Mouse (Mus musculus) kidney, postnatal 0 days (tissue): Measurements from ENCODE around the gene Sox5. TPM values are rescaled to one million over a fixed set of nuclear protein-coding genes. Genes with fewer than 3 reads are reported as not detected.

Experiments used
- ATAC-seq: fragments of 200-750 bp; cut with Nextera tagmentation; replicated peaks from 2 replicates; pipeline ENCODE4 v1.8.0; 2017; ENCODE audit warnings: low read depth, moderate number of reproducible peaks, moderate TSS enrichment, moderate library complexity; ENCODE audit not compliant: low FRiP score
- DNase-seq: peaks from one replicate; pipeline ENCODE4 v3.0.0-alpha.2; 2016; ENCODE audit warnings: low spot score
- H3K27ac ChIP-seq: fragments of 300-500 bp; sonication (generic); 2 replicates; pipeline ENCODE4 v1.5.1; 2014; ENCODE audit warnings: mild to moderate bottlenecking
- H3K27me3 ChIP-seq: fragments of 300-500 bp; sonication (generic); 2 replicates; pipeline ENCODE4 v1.6.1; 2014; ENCODE audit warnings: low read length, mixed read lengths; ENCODE audit not compliant: insufficient read depth
- H3K36me3 ChIP-seq: fragments of 300-500 bp; sonication (generic); 2 replicates; pipeline ENCODE4 v1.6.1; 2014; ENCODE audit warnings: low read length, mixed read lengths; ENCODE audit not compliant: insufficient read depth
- H3K4me1 ChIP-seq: fragments of 300-500 bp; sonication (generic); replicated peaks from 2 replicates; pipeline ENCODE4 v1.6.1; 2014; ENCODE audit warnings: antibody characterized with exemption, low read length, mixed read lengths; ENCODE audit not compliant: insufficient read depth
- H3K4me2 ChIP-seq: fragments of 300-500 bp; sonication (generic); 2 replicates; pipeline ENCODE4 v1.6.1; 2014; ENCODE audit warnings: mild to moderate bottlenecking, low read length, moderate library complexity, mixed read lengths
- H3K4me3 ChIP-seq: fragments of 300-500 bp; sonication (generic); replicated peaks from 2 replicates; pipeline ENCODE4 v1.5.1; 2014; ENCODE audit warnings: low read depth, low read length
- H3K9ac ChIP-seq: fragments of 300-500 bp; sonication (generic); 2 replicates; pipeline ENCODE4 v1.6.1; 2014; ENCODE audit warnings: low read depth, low read length
- H3K9me3 ChIP-seq: fragments of 300-500 bp; sonication (generic); replicated peaks from 2 replicates; pipeline ENCODE4 v1.6.1; 2016; ENCODE audit warnings: low read length, inconsistent platforms, mixed read lengths
- CTCF ChIP-seq: IDR thresholded peaks from 2 replicates; pipeline ENCODE4 v1.5.1; 2016; ENCODE audit warnings: antibody characterized with exemption, low read depth, mild to moderate bottlenecking, moderate library complexity
- WGBS: fragments of 180-500 bp; shearing (Covaris S2); extraction: QIAGEN DNeasy Blood & Tissue Kit; methylation state at CpG from one replicate; pipeline ENCODE4 v1.1.7; 2014; 5-methylcytosine and 5-hydroxymethylcytosine counted together
- polyA plus RNA-seq: library from polyadenylated mRNA; unstranded; fragments of >200 nt; fragmentation: Nextera tagmentation; extraction: Ambion mirVana; gene quantifications from 2 replicates; pipeline ENCODE4 v1.2.1, GENCODE M21; 2015

The Sox5 gene
- polyA plus RNA-seq, 1 experiment from 2014 or later: 6.1 TPM

DNA sequence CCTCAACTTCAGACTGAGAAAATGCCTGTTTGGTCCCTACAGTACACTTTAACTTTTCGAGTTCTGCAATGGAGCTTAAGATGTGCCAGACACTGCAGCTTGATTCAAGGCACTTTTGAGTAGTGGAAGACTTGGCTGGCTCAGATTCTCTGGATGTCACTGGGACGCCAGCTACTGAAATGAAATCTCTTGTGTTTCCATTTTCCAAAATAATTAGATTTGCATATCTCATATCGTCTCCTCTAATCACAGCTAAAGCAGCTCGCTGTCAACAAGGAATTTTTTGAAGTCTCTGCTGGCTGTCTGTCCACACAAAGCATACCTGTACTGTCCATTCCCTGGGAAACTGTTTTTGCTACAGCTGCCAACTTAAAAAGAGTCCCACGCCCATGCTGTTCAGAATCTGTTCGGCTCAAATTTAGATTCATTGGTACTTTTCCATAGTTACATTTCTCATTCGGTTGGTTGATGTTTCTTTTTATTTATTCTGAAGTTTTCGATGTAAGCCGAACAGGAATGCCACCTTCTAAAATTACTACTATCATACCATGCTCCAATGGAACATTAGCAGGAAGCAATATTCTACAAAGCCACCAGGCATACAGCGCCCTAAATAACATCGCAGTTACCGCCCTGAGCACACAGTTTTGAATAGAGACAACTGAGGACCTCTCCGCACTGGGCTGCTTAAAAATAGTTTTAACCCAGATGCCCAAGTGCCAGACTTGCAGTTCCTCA lies 28.4 kb downstream of the Sox5 start:
- 76% methylated on average over 13 of the region's 13 CpGs for WGBS
- H3K36me3 ChIP-seq: no peaks in the 10 kb centered on the region
- H3K4me3 ChIP-seq: no peak overlapping the region
- no peaks in the 10 kb centered on the region for H3K4me1 ChIP-seq
- TF ChIP-seq CTCF: no peak
- DNase-seq: no peak
- no peak for ATAC-seq
- H3K4me2 ChIP-seq: no peak overlapping the region
- H3K27ac ChIP-seq: no peak overlapping the region
- no peak overlapping the region for H3K9ac ChIP-seq
- H3K9me3 ChIP-seq: no peaks in the 10 kb centered on the region
- no peaks in the 10 kb centered on the region for H3K27me3 ChIP-seq

DNA sequence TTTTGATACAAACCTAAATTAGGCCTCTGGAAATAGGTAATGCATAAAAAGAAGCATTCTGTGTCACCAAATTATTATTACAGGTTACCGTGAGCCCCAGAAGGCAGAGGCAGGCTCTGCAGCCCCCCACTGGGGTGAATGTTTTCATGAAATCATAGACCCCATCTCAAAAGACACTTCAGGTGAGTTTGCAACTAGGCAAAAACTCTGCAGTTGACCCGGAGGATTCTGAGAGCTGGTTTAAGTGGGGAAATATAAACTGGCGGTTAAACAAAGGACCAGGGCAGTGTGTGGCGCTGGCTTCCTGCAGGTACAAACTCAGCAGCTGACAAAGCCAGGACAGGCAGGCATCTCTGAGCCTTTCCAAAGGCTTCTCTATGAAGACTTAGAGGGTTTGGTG lies 30.2 kb downstream of the Sox5 start:
- WGBS: 93% methylated on average over 4 of the region's 4 CpGs
- Histone ChIP-seq H3K27ac (no peak overlapping the region), H3K27me3 (no peaks in the 10 kb centered on the region), H3K4me2 (no peak overlapping the region), H3K4me3 (no peak overlapping the region), H3K36me3 (no peaks in the 10 kb centered on the region), H3K4me1 (no peaks in the 10 kb centered on the region), H3K9me3 (no peaks in the 10 kb centered on the region), H3K9ac (no peak overlapping the region)
- DNase-seq: no peak
- ATAC-seq: no peak
- TF ChIP-seq CTCF: no peak

DNA sequence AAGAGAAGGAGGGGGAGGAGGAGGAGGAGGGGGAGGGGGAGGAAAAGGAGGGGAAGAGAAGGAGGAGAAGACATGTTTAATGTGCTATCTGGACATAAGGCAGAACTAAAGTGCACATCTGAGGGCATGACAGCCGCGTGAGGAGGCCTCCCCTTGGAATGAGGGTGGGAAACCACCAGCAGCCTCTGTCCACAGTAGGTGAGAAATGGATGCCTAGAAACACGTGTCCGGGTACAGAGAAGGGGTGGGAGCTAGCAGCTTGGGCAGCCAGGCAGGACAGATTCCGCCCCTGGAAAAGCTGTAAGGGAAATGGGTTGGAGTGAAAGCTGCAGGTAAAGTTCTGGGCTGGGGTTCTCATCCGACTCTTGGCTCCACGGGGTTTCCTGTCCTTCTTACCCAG lies 31.6 kb downstream of the Sox5 start:
- no peaks in the 10 kb centered on the region for H3K36me3 ChIP-seq
- ATAC-seq: no peak

DNA sequence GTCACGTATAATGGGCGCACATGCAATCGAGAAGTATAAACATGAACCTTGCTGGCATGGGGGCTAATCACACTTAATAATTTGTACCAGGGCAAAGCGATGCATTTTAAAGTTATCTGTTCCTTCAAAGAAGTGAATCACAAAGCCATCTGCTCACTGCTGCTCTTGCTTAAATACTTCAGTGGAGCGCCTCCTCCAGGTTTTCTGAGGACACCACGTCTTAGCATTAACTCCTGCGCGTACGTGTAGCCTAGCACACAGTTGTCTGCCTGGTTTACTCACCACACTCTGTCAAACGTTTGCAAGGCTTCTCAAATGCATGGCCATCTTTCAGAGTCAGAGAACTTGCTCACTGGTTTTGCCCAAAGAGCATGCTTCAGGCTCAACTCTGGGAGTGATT lies 35.3 kb downstream of the Sox5 start:
- no peak overlapping the region for H3K27ac ChIP-seq
- no peaks in the 10 kb centered on the region for H3K4me1 ChIP-seq
- H3K36me3 ChIP-seq: no peaks in the 10 kb centered on the region
- no peak overlapping the region for H3K9ac ChIP-seq
- DNase-seq (no peak), ATAC-seq (no peak)
- no peaks in the 10 kb centered on the region for H3K9me3 ChIP-seq
- no peak overlapping the region for H3K4me2 ChIP-seq
- 92% methylated on average over 10 of the region's 10 CpGs for WGBS
- TF ChIP-seq CTCF: no peak
- no peak overlapping the region for H3K4me3 ChIP-seq
- H3K27me3 ChIP-seq: no peaks in the 10 kb centered on the region

More for the DNA sequence above, 31.6 kb downstream of the Sox5 start:
- no peak for TF ChIP-seq CTCF
- no peaks in the 10 kb centered on the region for H3K27me3 ChIP-seq
- H3K4me2 ChIP-seq: no peak overlapping the region
- H3K9ac ChIP-seq: no peak overlapping the region
- H3K9me3 ChIP-seq: no peaks in the 10 kb centered on the region
- no peak for DNase-seq
- H3K27ac ChIP-seq: no peak overlapping the region
- 35% methylated on average over 7 of the region's 7 CpGs for WGBS
- no peaks in the 10 kb centered on the region for H3K4me1 ChIP-seq
- H3K4me3 ChIP-seq: no peak overlapping the region

DNA sequence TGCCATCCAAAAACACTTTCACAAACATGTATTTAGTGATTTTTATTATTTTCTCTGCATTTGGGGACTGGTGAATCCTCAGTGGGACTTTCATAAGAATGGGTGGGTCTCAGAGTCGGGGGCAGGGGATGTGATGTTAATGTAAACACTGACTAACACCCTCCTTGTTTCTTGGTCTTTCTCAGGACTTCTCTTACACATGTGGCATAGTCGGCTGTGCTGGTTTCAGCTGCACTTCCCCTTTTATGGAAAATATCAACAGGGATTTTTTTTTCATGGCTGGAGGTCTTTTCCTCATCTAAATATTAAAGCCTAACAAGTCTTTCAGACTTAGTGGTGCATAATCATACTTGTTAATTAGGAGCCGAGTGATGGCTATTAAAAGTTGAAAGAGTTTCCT lies 39.2 kb downstream of the Sox5 start:
- TF ChIP-seq CTCF: no peak
- H3K9me3 ChIP-seq: no peaks in the 10 kb centered on the region
- H3K4me3 ChIP-seq: no peak overlapping the region
- ATAC-seq (no peak), DNase-seq (no peak)
- no peaks in the 10 kb centered on the region for H3K36me3 ChIP-seq
- H3K27me3 ChIP-seq: no peaks in the 10 kb centered on the region
- no peaks in the 10 kb centered on the region for H3K4me1 ChIP-seq
- H3K4me2 ChIP-seq: no peak overlapping the region
- H3K27ac ChIP-seq: no peak overlapping the region
- WGBS: 52% methylated on average over 3 of the region's 3 CpGs
- no peak overlapping the region for H3K9ac ChIP-seq

DNA sequence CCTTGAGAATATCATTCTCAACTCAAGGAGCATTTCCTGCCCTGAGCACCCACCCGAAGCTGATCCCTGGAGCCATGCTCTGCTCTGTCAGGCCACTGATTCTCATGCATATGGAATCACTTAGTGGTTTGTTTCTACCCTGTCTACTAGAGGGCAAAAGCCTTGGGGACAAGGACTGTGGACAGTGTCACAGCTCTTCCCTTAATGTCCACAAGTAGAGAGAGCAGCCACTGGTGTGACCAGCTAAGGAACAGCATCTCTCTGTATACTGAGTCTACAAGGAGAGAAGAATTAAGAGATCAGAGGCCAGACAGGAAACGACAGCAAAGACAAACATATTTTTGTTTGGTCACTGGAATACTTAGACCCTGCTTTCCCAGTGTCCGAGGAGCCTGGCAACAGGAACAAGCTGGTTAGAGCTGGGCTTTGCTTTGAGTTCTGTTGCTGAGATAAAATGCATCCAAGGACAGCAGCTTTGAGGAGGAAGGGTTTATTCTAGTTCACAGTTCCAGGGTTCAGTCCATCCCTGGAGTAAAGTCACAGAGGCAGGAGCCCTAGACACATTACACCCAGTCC lies 40.6 kb downstream of the Sox5 start:
- Histone ChIP-seq H3K27me3 (no peaks in the 10 kb centered on the region), H3K4me2 (no peak overlapping the region), H3K9me3 (no peaks in the 10 kb centered on the region), H3K4me1 (no peaks in the 10 kb centered on the region), H3K36me3 (no peaks in the 10 kb centered on the region), H3K9ac (no peak overlapping the region), H3K4me3 (no peak overlapping the region), H3K27ac (no peak overlapping the region)
- WGBS: 41% methylated on average over 3 of the region's 3 CpGs
- ATAC-seq: no peak
- no peak for TF ChIP-seq CTCF
- peak; percentile 42 for DNase-seq
